Mouse (Mus musculus) CH12.LX (cell line): ENCODE results near the gene Acox3. TPM values are rescaled to one million over a fixed set of nuclear protein-coding genes. Genes with fewer than 3 reads are reported as not detected.

Experiments
- DNase-seq: peaks from one replicate; pipeline ENCODE4 v3.0.0-alpha.2; 2013; ENCODE audit errors: extremely low read depth
- H3K27ac ChIP-seq: 2 replicates; pipeline ENCODE4 v1.5.1; 2012; ENCODE audit warnings: low read depth, mild to moderate bottlenecking, control low read depth, moderate library complexity; ENCODE audit not compliant: insufficient read depth
- H3K27me3 ChIP-seq: replicated peaks from 2 replicates; pipeline ENCODE3; 2012; ENCODE audit warnings: inconsistent platforms
- H3K36me3 ChIP-seq, 2 experiments: replicated peaks in 1 of 2; 2 replicates each; pipeline versions ENCODE3 to v1.6.1; 2012; ENCODE audit warnings: inconsistent platforms in 1 of 2, low read length in 1 of 2, mild to moderate bottlenecking in 1 of 2, mixed read lengths in 1 of 2, moderate library complexity in 1 of 2; ENCODE audit not compliant: control insufficient read depth in 1 of 2, insufficient read depth in 1 of 2
- H3K4me1 ChIP-seq, 2 experiments: 2 replicates each; pipeline ENCODE4 v1.6.1; 2012; ENCODE audit warnings: inconsistent platforms in 1 of 2, moderate library complexity in 1 of 2; ENCODE audit not compliant: insufficient read depth in 2 of 2, control insufficient read depth in 1 of 2
- H3K4me2 ChIP-seq: 2 replicates; pipeline ENCODE4 v1.6.1; 2012; ENCODE audit warnings: low read depth, mild to moderate bottlenecking, control low read depth; ENCODE audit not compliant: poor library complexity, insufficient read depth, severe bottlenecking
- H3K4me3 ChIP-seq, 3 experiments: fragments of 150-350 bp in 1 of 3; sonication (generic) in 1 of 3; replicated peaks in 1 of 3; 2 replicates each; pipeline versions ENCODE3 to v1.5.1; 2011 to 2012; ENCODE audit warnings: low read depth in 2 of 3, low read length in 2 of 3, mild to moderate bottlenecking in 2 of 3, moderate library complexity in 2 of 3, control low read depth in 1 of 3, improper control_type of control experiment in 1 of 3, inconsistent platforms in 1 of 3, mixed read lengths in 1 of 3; ENCODE audit not compliant: poor library complexity in 1 of 3
- H3K79me2 ChIP-seq: replicated peaks from 2 replicates; pipeline ENCODE4 v1.6.1; 2012; ENCODE audit warnings: mild to moderate bottlenecking, moderate library complexity; ENCODE audit not compliant: control insufficient read depth, poor library complexity, insufficient read depth, severe bottlenecking; ENCODE audit errors: extremely low read depth
- H3K9ac ChIP-seq: 2 replicates; pipeline ENCODE4 v1.6.1; 2012; ENCODE audit warnings: low read depth, mild to moderate bottlenecking, control low read depth, moderate library complexity; ENCODE audit not compliant: insufficient read depth
- H3K9me3 ChIP-seq: replicated peaks from 2 replicates; pipeline ENCODE3; 2012; ENCODE audit warnings: low read length, inconsistent platforms, mixed read lengths
- BHLHE40 ChIP-seq: IDR thresholded peaks from 2 replicates; pipeline ENCODE4 v1.6.1; 2011; ENCODE audit warnings: mild to moderate bottlenecking, low read depth, low read length, improper control_type of control experiment
- CHD2 ChIP-seq: IDR thresholded peaks from 2 replicates; pipeline ENCODE4 v1.6.1; 2011; ENCODE audit warnings: low read length, improper control_type of control experiment
- HCFC1 ChIP-seq: IDR thresholded peaks from 2 replicates; pipeline ENCODE4 v1.6.1; 2012; ENCODE audit warnings: low read depth, mild to moderate bottlenecking, inconsistent platforms, low read length, improper control_type of control experiment
- MAFK ChIP-seq: IDR thresholded peaks from 2 replicates; pipeline ENCODE4 v1.6.1; 2011; ENCODE audit warnings: low read length, improper control_type of control experiment; ENCODE audit not compliant: insufficient replicate concordance
- MXI1 ChIP-seq: IDR thresholded peaks from 2 replicates; pipeline ENCODE4 v1.6.1; 2011; ENCODE audit warnings: mild to moderate bottlenecking, low read depth, low read length, improper control_type of control experiment
- MYC ChIP-seq: IDR thresholded peaks from 2 replicates; pipeline ENCODE4 v1.6.1; 2011; ENCODE audit warnings: low read depth, mild to moderate bottlenecking, improper control_type of control experiment, low read length
- NELFE ChIP-seq: IDR thresholded peaks from 2 replicates; pipeline ENCODE4 v1.6.1; 2011; ENCODE audit warnings: low read depth, low read length, improper control_type of control experiment
- NRF1 ChIP-seq: IDR thresholded peaks from 2 replicates; pipeline ENCODE4 v1.6.1; 2014; ENCODE audit warnings: low read depth, mild to moderate bottlenecking, inconsistent platforms, low read length, improper control_type of control experiment, moderate library complexity
- PAX5 ChIP-seq: IDR thresholded peaks from 2 replicates; pipeline ENCODE4 v1.6.1; 2012; ENCODE audit warnings: low read length, inconsistent platforms, mixed read lengths
- POLR2AphosphoS2 ChIP-seq: IDR thresholded peaks from 2 replicates; pipeline ENCODE4 v1.6.1; 2011; ENCODE audit warnings: low read depth, low read length, improper control_type of control experiment
- RCOR1 ChIP-seq: conservative IDR thresholded peaks from 2 replicates; pipeline ENCODE4 v1.6.1; 2012; ENCODE audit warnings: low read depth, mild to moderate bottlenecking, inconsistent platforms, low read length, improper control_type of control experiment
- TCF12 ChIP-seq: IDR thresholded peaks from 2 replicates; pipeline ENCODE4 v1.6.1; 2014; ENCODE audit warnings: low read depth, mild to moderate bottlenecking, inconsistent platforms, low read length, improper control_type of control experiment
- USF1 ChIP-seq: IDR thresholded peaks from 2 replicates; pipeline ENCODE4 v1.6.1; 2014; ENCODE audit warnings: low read depth, mild to moderate bottlenecking, inconsistent platforms, low read length, improper control_type of control experiment
- dilution Hi-C: fragments of 300-500 bp; cut with MboI; formaldehyde crosslinking; loops from 2 replicates; pipeline ENCODE4 v1.14.3; 2020; ENCODE audit warnings: low sequenced_read_pairs; ENCODE audit not compliant: extremely low pct_unique_long_range_greater_than_20kb, extremely low pct_ligation_motif_present
- in situ Hi-C: fragments of 300-500 bp; cut with MboI; formaldehyde crosslinking; loops from 3 replicates; pipeline ENCODE4 v1.14.3; 2019; ENCODE audit warnings: low sequenced_read_pairs, low pct_ligation_motif_present, low pct_unique_long_range_greater_than_20kb, mixed read lengths
- polyA plus RNA-seq: library from polyadenylated mRNA; unstranded; fragments of >175 nt; gene quantifications from 2 replicates; pipeline ENCODE4 v1.2.1, GENCODE M21; 2012; ENCODE audit warnings: low read depth; ENCODE audit not compliant: insufficient read length
- total RNA-seq, 2 experiments: library from RNA; depleted of rRNA; stranded (reverse); fragments of 300-350 nt in 1 of 2; fragments of >200 nt in 1 of 2; gene quantifications; 2 replicates each; pipeline ENCODE4 v1.2.3; 2012 to 2014

Gene Acox3
- total and polyA plus RNA-seq, 3 experiments = 11.5 to 32.3 (median 22.3) TPM

DNA sequence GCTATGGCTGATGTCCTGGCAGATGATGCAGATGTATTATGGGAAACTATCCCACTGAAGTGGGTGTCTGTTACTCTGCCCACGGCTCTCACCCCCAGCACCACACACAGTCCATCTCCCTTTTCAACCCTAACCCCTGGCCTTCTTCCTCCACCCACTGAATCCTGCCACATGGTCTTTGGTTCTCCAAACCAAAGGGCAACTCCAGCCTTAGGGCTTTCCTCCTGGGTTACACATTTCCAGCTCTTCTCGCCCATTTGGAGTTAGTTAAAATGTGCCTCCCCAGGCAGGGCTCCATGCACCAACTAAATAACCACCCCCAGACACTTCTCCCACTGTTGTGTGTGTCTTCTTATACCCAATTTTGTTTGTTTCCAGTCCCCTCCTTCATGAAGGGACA, 4.4 kb upstream of the Acox3 start:
- TF ChIP-seq POLR2AphosphoS2 = no peak
- TF ChIP-seq RCOR1 = no peak
- no peak for TF ChIP-seq HCFC1
- no peak for DNase-seq
- H3K4me3 ChIP-seq = no peak overlapping the region
- dilution Hi-C loops (no loop called here), in situ Hi-C loops (no loop called here)
- H3K36me3 ChIP-seq = peaks cover 0 to 5% of the 10 kb centered on the region in 2 experiments
- no peak overlapping the region for H3K4me2 ChIP-seq
- H3K27me3 ChIP-seq = peaks cover 14% of the 10 kb centered on the region
- H3K4me1 ChIP-seq = peaks cover 8 to 15% of the 10 kb centered on the region in 2 experiments; a peak in 3 of 4 replicates
- H3K27ac ChIP-seq = no peak overlapping the region
- H3K79me2 ChIP-seq = 0 out of 2 replicates have a peak, but pooled peaks cover 6% of the 10 kb centered on the region
- no peak overlapping the region for H3K9ac ChIP-seq
- H3K9me3 ChIP-seq = no peaks in the 10 kb centered on the region

DNA sequence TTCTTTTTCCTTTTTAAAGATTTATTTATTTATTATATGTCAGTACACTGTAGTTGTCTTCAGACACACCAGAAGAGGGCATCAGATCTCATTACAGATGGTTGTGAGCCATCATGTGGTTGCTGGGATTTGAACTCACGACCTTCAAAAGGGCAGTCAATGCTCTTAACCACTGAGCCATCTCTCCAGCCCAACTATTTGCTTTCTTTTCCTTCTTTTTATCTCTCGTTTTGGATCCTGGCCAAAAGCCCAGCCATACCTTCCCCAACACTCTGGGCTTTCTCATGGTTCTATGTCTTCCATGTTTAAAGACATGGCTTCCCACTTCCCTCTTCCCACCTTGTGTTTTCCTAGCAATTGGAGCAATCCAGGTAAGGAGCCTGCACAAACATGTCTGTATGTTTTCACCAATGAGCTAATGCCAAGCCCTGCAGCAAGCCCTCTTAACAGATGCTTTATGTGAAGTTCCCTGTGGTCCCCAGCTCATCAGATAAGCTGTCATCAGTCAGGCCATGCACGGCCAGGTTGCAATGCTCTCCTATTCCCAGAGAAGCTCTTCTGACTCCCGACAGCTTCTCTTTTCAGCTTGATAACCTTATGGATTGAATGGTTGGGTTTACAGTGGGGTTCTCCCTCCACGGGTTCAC, 3.5 kb upstream of the Acox3 start:
- TF ChIP-seq MYC (no peak), HCFC1 (no peak), RCOR1 (no peak), MAFK (no peak), BHLHE40 (no peak), NELFE (no peak), USF1 (no peak), PAX5 (no peak), NRF1 (no peak), CHD2 (no peak), MXI1 (no peak), TCF12 (no peak)
- no peak overlapping the region for H3K4me3 ChIP-seq
- H3K4me1 ChIP-seq = peaks cover 3 to 9% of the 10 kb centered on the region in 2 experiments; a peak in 3 of 4 replicates
- no peak overlapping the region for H3K9ac ChIP-seq
- DNase-seq = no peak
- no peak overlapping the region for H3K27ac ChIP-seq
- dilution Hi-C loops (no loop called here), in situ Hi-C loops (no loop called here)
- no peaks in the 10 kb centered on the region for H3K36me3 ChIP-seq
- no peaks in the 10 kb centered on the region for H3K9me3 ChIP-seq
- H3K4me2 ChIP-seq = no peak overlapping the region
- 0 out of 2 replicates have a peak, but pooled peaks cover 1% of the 10 kb centered on the region for H3K79me2 ChIP-seq
- H3K27me3 ChIP-seq = peaks cover 14% of the 10 kb centered on the region
